Mouse (Mus musculus) liver, adult (tissue): ENCODE results near the gene Runx3.

Experiments
- GATA4 ChIP-seq: IDR thresholded peaks from 2 replicates; pipeline ENCODE4 v1.6.1; 2014; ENCODE audit warnings: mild to moderate bottlenecking, low read length; ENCODE audit not compliant: insufficient replicate concordance

Gene Runx3

GRCm38 (mm10) chr4:135169096-135169495 is 48.6 kb downstream of the Runx3 start:
- TF ChIP-seq GATA4 = no peak

- no peak for TF ChIP-seq GATA4
Measured at GRCm38 (mm10) chr4:135169501-135169900, 49.0 kb downstream of the Runx3 start.

- TF ChIP-seq GATA4 = no peak
Measured at GRCm38 (mm10) chr4:135171304-135171875, 50.9 kb downstream of the Runx3 start.

- TF ChIP-seq GATA4 = no peak
Measured at GRCm38 (mm10) chr4:135175406-135176120, 55.1 kb downstream of the Runx3 start.

- TF ChIP-seq GATA4 = no peak
Measured at GRCm38 (mm10) chr4:135177568-135177967, 57.1 kb downstream of the Runx3 start.

GRCm38 (mm10) chr4:135179077-135179481 is 58.6 kb downstream of the Runx3 start:
- TF ChIP-seq GATA4 = no peak

GRCm38 (mm10) chr4:135181819-135182218 is 61.4 kb downstream of the Runx3 start:
- no peak for TF ChIP-seq GATA4

- TF ChIP-seq GATA4 = no peak
Measured at GRCm38 (mm10) chr4:135189452-135190008, 69.1 kb downstream of the Runx3 start.

GRCm38 (mm10) chr4:135190364-135190763 is 69.9 kb downstream of the Runx3 start:
- no peak for TF ChIP-seq GATA4

- no peak for TF ChIP-seq GATA4
Measured at GRCm38 (mm10) chr4:135191185-135191584, 70.7 kb downstream of the Runx3 start.

- no peak for TF ChIP-seq GATA4
Measured at GRCm38 (mm10) chr4:135191604-135192003, 71.2 kb downstream of the Runx3 start.

GRCm38 (mm10) chr4:135192841-135193240 is 72.4 kb downstream of the Runx3 start:
- no peak for TF ChIP-seq GATA4

GRCm38 (mm10) chr4:135197857-135198256 is 77.4 kb downstream of the Runx3 start:
- TF ChIP-seq GATA4 = no peak

- TF ChIP-seq GATA4 = no peak
Measured at GRCm38 (mm10) chr4:135201771-135202170, 81.3 kb downstream of the Runx3 start.

GRCm38 (mm10) chr4:135203279-135203678 is 82.8 kb downstream of the Runx3 start:
- TF ChIP-seq GATA4 = no peak

- no peak for TF ChIP-seq GATA4
Measured at GRCm38 (mm10) chr4:135203806-135204560, 83.5 kb downstream of the Runx3 start.

GRCm38 (mm10) chr4:135204666-135205065 is 84.2 kb downstream of the Runx3 start:
- no peak for TF ChIP-seq GATA4
